10 mouse cellular contexts compared by ENCODE assay signal in genomic region chr16:91864646-91865332, GRCm38 (mm10).
A peak's percentile ranks its signal among the peaks of the same experiment; 100 is the strongest.
DNase-seq lines count a peak whose midpoint lies in the region; ATAC-seq lines count a peak whose summit lies in the region.
"Had no signal": no experiment of that assay in that cellular context is flagged by ENCODE, and none has a peak within 500 bp of the region (broad histone marks: within the 10 kb centered on the region; RNA-seq: fewer than 3 reads in every experiment).

No protein-coding gene starts in this region.

- no peak for DNase-seq in hindbrain, embryonic 11.5 days (ENCODE audit: low spot score)
- DNase-seq in c-Kit-negative CD71-positive TER-119-positive erythroid progenitor cells, embryonic 14.5 days (ENCODE audit: low read depth, low spot score), result peak; percentile 65
- peak; percentile 33 for DNase-seq in heart, postnatal 4 days
- no peak for DNase-seq in cerebellum, adult 11-12 months
- no peak for DNase-seq in MN1 (ENCODE audit: low spot score)
- DNase-seq: cerebellum, adult 9-10 months had no signal

- no peak overlapping the region for H3K27ac ChIP-seq in hindbrain, embryonic 11.5 days (ENCODE audit: low read depth, low read length)
- no peak overlapping the region for H3K27ac ChIP-seq in hindbrain, embryonic 16.5 days (ENCODE audit: low read depth, low read length)

- no peak for ATAC-seq in hindbrain, embryonic 11.5 days (ENCODE audit: low FRiP score)
- no peak for ATAC-seq in hindbrain, embryonic 16.5 days
- ATAC-seq in megakaryocyte-erythroid progenitor cell, adult 5-6 weeks (replicated peaks; ENCODE audit: low FRiP score, low TSS enrichment, poor library complexity, severe bottlenecking), result peak; percentile 95
- ATAC-seq in CD4-positive, CD25-positive, alpha-beta regulatory T cell, adult 4 months, result no peak

- no peaks in the 10 kb centered on the region for H3K9me3 ChIP-seq in hindbrain, embryonic 11.5 days (ENCODE audit: control insufficient read depth, low read length)
- H3K9me3 ChIP-seq in hindbrain, embryonic 16.5 days (ENCODE audit: control insufficient read depth, low read length), result no peaks in the 10 kb centered on the region

- H3K4me1 ChIP-seq in hindbrain, embryonic 11.5 days (replicated peaks; ENCODE audit: control insufficient read depth, insufficient read depth, low read length), result no peaks in the 10 kb centered on the region
- peaks cover 10% of the 10 kb centered on the region for H3K4me1 ChIP-seq in hindbrain, embryonic 16.5 days (ENCODE audit: control insufficient read depth, insufficient read depth, low read depth, low read length)

- H3K4me2 ChIP-seq in hindbrain, embryonic 11.5 days (replicated peaks; ENCODE audit: low read depth, low read length), result no peak overlapping the region
- H3K4me2 ChIP-seq in hindbrain, embryonic 16.5 days (ENCODE audit: low read length), result no peak overlapping the region

- 83% methylated on average over 10 of the region's 10 CpGs for WGBS in hindbrain, embryonic 11.5 days
- 72% methylated on average over 10 of the region's 10 CpGs for WGBS in hindbrain, embryonic 16.5 days

- H3K27me3 ChIP-seq in hindbrain, embryonic 11.5 days (ENCODE audit: control insufficient read depth, insufficient read depth, low read length), result no peaks in the 10 kb centered on the region
- no peaks in the 10 kb centered on the region for H3K27me3 ChIP-seq in hindbrain, embryonic 16.5 days (replicated peaks; ENCODE audit: control insufficient read depth, insufficient read depth, low read length)
- H3K27me3 ChIP-seq: CH12.LX had no signal

- H3K36me3 ChIP-seq in hindbrain, embryonic 11.5 days (ENCODE audit: control insufficient read depth, insufficient read depth, low read length), result peaks cover 7% of the 10 kb centered on the region; the same call in 1 of the 2 replicates
- peaks cover 22% of the 10 kb centered on the region for H3K36me3 ChIP-seq in hindbrain, embryonic 16.5 days (ENCODE audit: control insufficient read depth, insufficient read depth, low read length)

- H3K9ac ChIP-seq in hindbrain, embryonic 11.5 days (ENCODE audit: low read depth, low read length), result 0 out of 2 replicates have a peak overlapping the region, but pooled peaks have one; percentile 4
- no peak overlapping the region for H3K9ac ChIP-seq in hindbrain, embryonic 16.5 days (ENCODE audit: low read depth, low read length)

- H3K4me3 ChIP-seq in hindbrain, embryonic 11.5 days (ENCODE audit: low read depth, low read length), result no peak overlapping the region
- no peak overlapping the region for H3K4me3 ChIP-seq in hindbrain, embryonic 16.5 days (ENCODE audit: low read length)

Comparison
In these comparisons a context has a peak if more than half of its experiments do, and no peak if none do; other contexts are left out.
1. DNase-seq: peak in c-Kit-negative CD71-positive TER-119-positive erythroid progenitor cells, embryonic 14.5 days (single experiment) and heart, postnatal 4 days (single experiment); none in hindbrain, embryonic 11.5 days (single experiment), cerebellum, adult 11-12 months (single experiment) and MN1 (single experiment).